Mouse (Mus musculus): ENCODE measurements around the gene Tmem87a.

- TF ChIP-seq CTCF (IDR thresholded peaks at IDR 0.05; ENCODE audit: borderline replicate concordance, control insufficient read depth, extremely low read depth, insufficient read depth, low read length, poor library complexity) (no peak), POLR2A (IDR thresholded peaks at IDR 0.05; ENCODE audit: control insufficient read depth, extremely low read depth, insufficient read depth, low read length, poor library complexity) (no peak)
Measured at GRCm38 (mm10) chr2:120348120-120348519, 55.8 kb downstream of the Tmem87a start.
